Mouse (Mus musculus) limb, embryonic 14.5 days (tissue): ENCODE data around the gene Slc26a11. TPM values are rescaled to one million over a fixed set of nuclear protein-coding genes. Genes with fewer than 3 reads are reported as not detected.

Experiments used
- ATAC-seq: fragments of 200-750 bp; cut with Nextera tagmentation; 2 replicates; pipeline ENCODE4 v1.8.0; 2017; ENCODE audit warnings: low read depth, moderate number of reproducible peaks, moderate TSS enrichment; ENCODE audit not compliant: low FRiP score
- DNase-seq: peaks from one replicate; pipeline ENCODE4 v3.0.0-alpha.2; 2015; ENCODE audit warnings: low spot score
- H3K27ac ChIP-seq: fragments of 300-500 bp; sonication (generic); replicated peaks from 2 replicates; pipeline ENCODE4 v1.5.1; 2014; ENCODE audit warnings: low read depth, mild to moderate bottlenecking, low read length, moderate library complexity, mixed read lengths
- H3K27me3 ChIP-seq: fragments of 300-500 bp; sonication (generic); 2 replicates; pipeline ENCODE4 v1.6.1; 2014; ENCODE audit warnings: low read length, mixed read lengths; ENCODE audit not compliant: control insufficient read depth, insufficient read depth
- H3K36me3 ChIP-seq: fragments of 300-500 bp; sonication (generic); 2 replicates; pipeline ENCODE4 v1.6.1; 2014; ENCODE audit warnings: mild to moderate bottlenecking, low read length, moderate library complexity, mixed read lengths; ENCODE audit not compliant: control insufficient read depth, insufficient read depth
- H3K4me1 ChIP-seq: fragments of 300-500 bp; sonication (generic); 2 replicates; pipeline ENCODE4 v1.6.1; 2014; ENCODE audit warnings: antibody characterized with exemption, low read length, mixed read lengths; ENCODE audit not compliant: control insufficient read depth, insufficient read depth
- H3K4me2 ChIP-seq: fragments of 300-500 bp; sonication (generic); replicated peaks from 2 replicates; pipeline ENCODE4 v1.6.1; 2014; ENCODE audit warnings: low read depth, mild to moderate bottlenecking, low read length, moderate library complexity; ENCODE audit not compliant: severe bottlenecking
- H3K4me3 ChIP-seq: fragments of 300-500 bp; sonication (generic); replicated peaks from 2 replicates; pipeline ENCODE4 v1.5.1; 2014; ENCODE audit warnings: low read length
- H3K9ac ChIP-seq: fragments of 300-500 bp; sonication (generic); 2 replicates; pipeline ENCODE4 v1.6.1; 2014; ENCODE audit warnings: mild to moderate bottlenecking, low read depth, low read length, moderate library complexity; ENCODE audit not compliant: severe bottlenecking
- H3K9me3 ChIP-seq: fragments of 300-500 bp; sonication (generic); 2 replicates; pipeline ENCODE4 v1.6.1; 2016; ENCODE audit warnings: low read length; ENCODE audit not compliant: control insufficient read depth
- POLR2A ChIP-seq: fragments of 200-500 bp; IDR thresholded peaks from 2 replicates; pipeline ENCODE4 v1.8.0; 2012; ENCODE audit warnings: inconsistent platforms, mild to moderate bottlenecking, moderate library complexity, borderline replicate concordance; ENCODE audit not compliant: insufficient read depth, insufficient read length; ENCODE audit errors: extremely low read depth
- WGBS: fragments of 180-500 bp; shearing (Covaris S2); extraction: QIAGEN DNeasy Blood & Tissue Kit; methylation state at CpG from one replicate; pipeline ENCODE4 v1.1.7; 2014; 5-methylcytosine and 5-hydroxymethylcytosine counted together
- microRNA counts: library from miRNA; unstranded; fragments of <30 nt; microRNA quantifications from one replicate; lab custom pipeline; 2016
- microRNA-seq: library from miRNA; unstranded; fragments of <30 nt; microRNA quantifications from one replicate; pipeline ENCODE4, GENCODE M21; 2016
- polyA plus RNA-seq, 2 experiments: library from polyadenylated mRNA; depleted of rRNA in 1 of 2; stranded (reverse) in 1 of 2; unstranded in 1 of 2; fragments of >200 nt; fragmentation: Nextera tagmentation in 1 of 2; extraction: Ambion mirVana in 1 of 2; gene quantifications; 2 replicates each; pipeline versions ENCODE4 v1.2.1 to v1.2.3; 2012 to 2014

Gene Slc26a11
- polyA plus RNA-seq, 2 experiments: 10.7 to 28.5 TPM

- H3K27me3 ChIP-seq: no peaks in the 10 kb centered on the region
- H3K9me3 ChIP-seq: no peaks in the 10 kb centered on the region
- H3K4me3 ChIP-seq: no peak overlapping the region
- H3K4me2 ChIP-seq: no peak overlapping the region
- ATAC-seq: no peak
- WGBS: 83% methylated on average over 5 of the region's 5 CpGs
- no peak for TF ChIP-seq POLR2A
- peaks cover 6% of the 10 kb centered on the region; the same call in 1 of the 2 replicates for H3K36me3 ChIP-seq
- peaks cover 8% of the 10 kb centered on the region for H3K4me1 ChIP-seq
- H3K9ac ChIP-seq: no peak overlapping the region
- no peak for DNase-seq
- H3K27ac ChIP-seq: no peak overlapping the region
These were observed 65.1 kb downstream of the Slc26a11 start for GRCm38 (mm10) chr11:119420426-119420825.

GRCm38 (mm10) chr11:119427431-119427830, 72.1 kb downstream of the Slc26a11 start:
- H3K4me1 ChIP-seq: no peaks in the 10 kb centered on the region
- H3K4me2 ChIP-seq: no peak overlapping the region
- H3K9me3 ChIP-seq: no peaks in the 10 kb centered on the region
- 79% methylated on average over 6 of the region's 6 CpGs for WGBS
- no peak overlapping the region for H3K27ac ChIP-seq
- no peak for TF ChIP-seq POLR2A
- H3K27me3 ChIP-seq: no peaks in the 10 kb centered on the region
- H3K9ac ChIP-seq: no peak overlapping the region
- no peak for DNase-seq
- H3K36me3 ChIP-seq: 0 out of 2 replicates have a peak, but pooled peaks cover 4% of the 10 kb centered on the region
- no peak for ATAC-seq
- H3K4me3 ChIP-seq: no peak overlapping the region

GRCm38 (mm10) chr11:119427986-119428385, 72.6 kb downstream of the Slc26a11 start:
- Histone ChIP-seq H3K9ac (no peak overlapping the region), H3K4me2 (peak overlapping the region; percentile 49; the same call in 1 of the 2 replicates), H3K4me1 (no peaks in the 10 kb centered on the region), H3K36me3 (0 out of 2 replicates have a peak, but pooled peaks cover 4% of the 10 kb centered on the region), H3K27ac (no peak overlapping the region), H3K27me3 (no peaks in the 10 kb centered on the region), H3K9me3 (no peaks in the 10 kb centered on the region), H3K4me3 (no peak overlapping the region)
- no peak for ATAC-seq
- DNase-seq: no peak
- no peak for TF ChIP-seq POLR2A
- WGBS: 90% methylated on average over 5 of the region's 5 CpGs

- H3K36me3 ChIP-seq: peaks cover 4% of the 10 kb centered on the region; the same call in 1 of the 2 replicates
- H3K9me3 ChIP-seq: no peaks in the 10 kb centered on the region
- H3K4me1 ChIP-seq: no peaks in the 10 kb centered on the region
- peak overlapping the region; percentile 15 for H3K4me3 ChIP-seq
- H3K4me2 ChIP-seq: peak overlapping the region; percentile 49
- 2% methylated on average over 30 of the region's 35 CpGs for WGBS
- H3K9ac ChIP-seq: peak overlapping the region; percentile 5; the same call in 1 of the 2 replicates
- no peaks in the 10 kb centered on the region for H3K27me3 ChIP-seq
- no peak overlapping the region for H3K27ac ChIP-seq
- peak; percentile 3 for DNase-seq
- ATAC-seq: 0 out of 2 replicates have a peak, but pooled peaks have one; percentile 26
- TF ChIP-seq POLR2A: no peak
These were observed 73.3 kb downstream of the Slc26a11 start for GRCm38 (mm10) chr11:119428649-119429136.

MicroRNAs encoded within 50 kb of the gene (microRNA counts, 519-probe panel; counts per million panel counts)
- microRNA mmu-miR-1932 (lab: Ali Mortazavi, UCI): not detected

Small RNA genes within 50 kb of the gene (microRNA-seq; reads per million reads assigned to microRNA genes)
- not detected for gene Mir1932

Other genes with a start within 250 kb of the Slc26a11 start
- gene Tbc1d16, start 127.1 kb upstream of the Slc26a11 start, polyA plus RNA-seq (2012; rRNA removed): 29.2 and 34.4 TPM in 2 replicates
- gene Tbc1d16, start 127.1 kb upstream of the Slc26a11 start, polyA plus RNA-seq (2014; fragmentation: Nextera tagmentation; extraction: Ambion mirVana): 16.3 and 16.7 TPM in 2 replicates
- gene Ccdc40, start 127.0 kb upstream of the Slc26a11 start, polyA plus RNA-seq (2012; rRNA removed): 2.5 and 3.1 TPM in 2 replicates
- 2.1 and 2.7 TPM in 2 replicates for gene Ccdc40, start 127.0 kb upstream of the Slc26a11 start, polyA plus RNA-seq (2014; fragmentation: Nextera tagmentation; extraction: Ambion mirVana)
- gene Gaa, start 87.7 kb upstream of the Slc26a11 start, polyA plus RNA-seq (2012; rRNA removed): 136 and 196 TPM in 2 replicates
- 74.5 and 76.0 TPM in 2 replicates for gene Gaa, start 87.7 kb upstream of the Slc26a11 start, polyA plus RNA-seq (2014; fragmentation: Nextera tagmentation; extraction: Ambion mirVana)
- 206 and 228 TPM in 2 replicates for gene Eif4a3, start 55.5 kb upstream of the Slc26a11 start, polyA plus RNA-seq (2012; rRNA removed)
- gene Eif4a3, start 55.5 kb upstream of the Slc26a11 start, polyA plus RNA-seq (2014; fragmentation: Nextera tagmentation; extraction: Ambion mirVana): 339 and 342 TPM in 2 replicates
- 1.7 and 2.0 TPM in 2 replicates for gene Card14, start 47.8 kb upstream of the Slc26a11 start, polyA plus RNA-seq (2012; rRNA removed)
- 1.7 and 1.9 TPM in 2 replicates for gene Card14, start 47.8 kb upstream of the Slc26a11 start, polyA plus RNA-seq (2014; fragmentation: Nextera tagmentation; extraction: Ambion mirVana)
- gene Sgsh, start within 50 bp of the Slc26a11 start, polyA plus RNA-seq (2012; rRNA removed): 8.7 and 11.7 TPM in 2 replicates
- 9.6 and 9.8 TPM in 2 replicates for gene Sgsh, start within 50 bp of the Slc26a11 start, polyA plus RNA-seq (2014; fragmentation: Nextera tagmentation; extraction: Ambion mirVana)
- gene Rnf213, start 37.5 kb downstream of the Slc26a11 start, polyA plus RNA-seq (2012; rRNA removed): 9.2 and 9.5 TPM in 2 replicates
- 5.8 and 7.5 TPM in 2 replicates for gene Rnf213, start 37.5 kb downstream of the Slc26a11 start, polyA plus RNA-seq (2014; fragmentation: Nextera tagmentation; extraction: Ambion mirVana)
- gene Endov, start 135.8 kb downstream of the Slc26a11 start, polyA plus RNA-seq (2012; rRNA removed): 29.3 and 32.9 TPM in 2 replicates
- gene Endov, start 135.8 kb downstream of the Slc26a11 start, polyA plus RNA-seq (2014; fragmentation: Nextera tagmentation; extraction: Ambion mirVana): 12.0 and 14.9 TPM in 2 replicates
- gene Nptx1, start 192.2 kb downstream of the Slc26a11 start, polyA plus RNA-seq (2012; rRNA removed): 2.2 and 2.5 TPM in 2 replicates
- gene Nptx1, start 192.2 kb downstream of the Slc26a11 start, polyA plus RNA-seq (2014; fragmentation: Nextera tagmentation; extraction: Ambion mirVana): 1.4 and 1.6 TPM in 2 replicates
- gene Rptor, start 247.3 kb downstream of the Slc26a11 start, polyA plus RNA-seq (2012; rRNA removed): 24.3 and 31.3 TPM in 2 replicates
- 13.7 and 14.6 TPM in 2 replicates for gene Rptor, start 247.3 kb downstream of the Slc26a11 start, polyA plus RNA-seq (2014; fragmentation: Nextera tagmentation; extraction: Ambion mirVana)